Mouse (Mus musculus) intestine, embryonic 15.5 days (tissue): Measurements from ENCODE around the gene Slc25a43. TPM values are rescaled to one million over a fixed set of nuclear protein-coding genes. Genes with fewer than 3 reads are reported as not detected.
"Not testable (repeated sequence)": the region's sequence is repeated elsewhere in the genome, so short reads cannot be mapped to it uniquely, and the experiment has no call there.

Experiments used
- ATAC-seq: fragments of 200-750 bp; cut with Nextera tagmentation; 2 replicates; pipeline ENCODE4 v1.8.0; 2017; ENCODE audit warnings: moderate TSS enrichment, moderate library complexity
- H3K27ac ChIP-seq: fragments of 300-500 bp; sonication (generic); 2 replicates; pipeline ENCODE4 v1.5.1; 2015; ENCODE audit warnings: mild to moderate bottlenecking, inconsistent platforms
- H3K27me3 ChIP-seq: fragments of 300-500 bp; sonication (generic); replicated peaks from 2 replicates; pipeline ENCODE4 v1.6.1; 2015; ENCODE audit warnings: inconsistent platforms
- H3K36me3 ChIP-seq: fragments of 300-500 bp; sonication (generic); 2 replicates; pipeline ENCODE4 v1.6.1; 2015; ENCODE audit warnings: inconsistent platforms
- H3K4me1 ChIP-seq: fragments of 300-500 bp; sonication (generic); replicated peaks from 2 replicates; pipeline ENCODE4 v1.6.1; 2015; ENCODE audit warnings: inconsistent platforms
- H3K4me2 ChIP-seq: fragments of 300-500 bp; sonication (generic); replicated peaks from 2 replicates; pipeline ENCODE4 v1.6.1; 2015; ENCODE audit warnings: mild to moderate bottlenecking, inconsistent platforms
- H3K4me3 ChIP-seq: fragments of 300-500 bp; sonication (generic); replicated peaks from 2 replicates; pipeline ENCODE4 v1.5.1; 2015; ENCODE audit warnings: inconsistent platforms
- H3K9ac ChIP-seq: fragments of 300-500 bp; sonication (generic); 2 replicates; pipeline ENCODE4 v1.6.1; 2015; ENCODE audit warnings: inconsistent platforms
- H3K9me3 ChIP-seq: fragments of 300-500 bp; sonication (generic); 2 replicates; pipeline ENCODE4 v1.6.1; 2016; ENCODE audit warnings: inconsistent platforms
- WGBS: fragments of 180-500 bp; shearing (Covaris S2); methylation state at CpG from one replicate; pipeline ENCODE4 v1.1.7; 2015; 5-methylcytosine and 5-hydroxymethylcytosine counted together
- polyA plus RNA-seq: library from polyadenylated mRNA; unstranded; fragments of >200 nt; fragmentation: Nextera tagmentation; extraction: Ambion mirVana; gene quantifications from 2 replicates; pipeline ENCODE4 v1.2.1, GENCODE M21; 2015

Slc25a43 gene
- polyA plus RNA-seq, 1 experiment from 2014 or later, result 2.9 TPM

GRCm38 (mm10) chrX:36795424-36796162 lies 52.1 kb downstream of the Slc25a43 start, which contains the start of gene Slc25a5:
Gene Slc25a5 (plus strand): TSS chrX:36795651.
- H3K9ac ChIP-seq, result peak within 1 kb of the TSS; percentile 60
- H3K27ac ChIP-seq, result peak within 1 kb of the TSS; percentile 86
- H3K4me1 ChIP-seq, result no peaks in the 10 kb centered on the region
- peak within 1 kb of the TSS; percentile 44 for H3K4me3 ChIP-seq
- no peaks in the 10 kb centered on the region for H3K9me3 ChIP-seq
- peak; percentile 94 for ATAC-seq
- peak within 1 kb of the TSS; percentile 54 for H3K4me2 ChIP-seq
- H3K27me3 ChIP-seq, result no peaks in the 10 kb centered on the region
- no peaks in the 10 kb centered on the region for H3K36me3 ChIP-seq
- WGBS, result 23% methylated on average over 41 of the region's 41 CpGs

DNA sequence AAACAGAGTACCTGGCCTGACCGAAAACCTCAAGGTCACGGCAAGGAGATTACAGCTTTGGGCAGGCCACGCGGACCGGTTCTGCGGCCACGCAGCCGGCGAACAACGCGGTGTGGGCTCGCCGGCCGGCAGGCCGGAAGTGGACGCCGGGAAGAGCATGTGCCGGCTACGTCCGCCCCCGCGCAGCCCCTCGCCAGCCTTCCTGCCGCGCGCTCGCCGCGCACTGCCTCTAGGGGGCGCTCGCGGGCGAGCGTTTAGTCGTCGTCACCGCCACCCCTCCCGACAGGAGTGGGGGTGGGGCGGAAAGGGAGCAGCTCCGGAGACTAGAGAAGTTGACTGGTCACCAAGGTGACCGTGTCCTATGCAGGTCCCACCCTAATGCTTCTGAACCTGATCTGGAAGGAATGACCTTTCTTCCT lies 52.7 kb downstream of the Slc25a43 start:
- WGBS, result 18% methylated on average over 36 of the region's 41 CpGs
- no peaks in the 10 kb centered on the region for H3K4me1 ChIP-seq
- H3K4me3 ChIP-seq, result peak overlapping the region; percentile 44
- peak overlapping the region; percentile 60 for H3K9ac ChIP-seq
- no peaks in the 10 kb centered on the region for H3K27me3 ChIP-seq
- peak overlapping the region; percentile 86 for H3K27ac ChIP-seq
- H3K9me3 ChIP-seq, result no peaks in the 10 kb centered on the region
- H3K36me3 ChIP-seq, result no peaks in the 10 kb centered on the region
- ATAC-seq, result peak; percentile 82
- H3K4me2 ChIP-seq, result peak overlapping the region; percentile 54

DNA sequence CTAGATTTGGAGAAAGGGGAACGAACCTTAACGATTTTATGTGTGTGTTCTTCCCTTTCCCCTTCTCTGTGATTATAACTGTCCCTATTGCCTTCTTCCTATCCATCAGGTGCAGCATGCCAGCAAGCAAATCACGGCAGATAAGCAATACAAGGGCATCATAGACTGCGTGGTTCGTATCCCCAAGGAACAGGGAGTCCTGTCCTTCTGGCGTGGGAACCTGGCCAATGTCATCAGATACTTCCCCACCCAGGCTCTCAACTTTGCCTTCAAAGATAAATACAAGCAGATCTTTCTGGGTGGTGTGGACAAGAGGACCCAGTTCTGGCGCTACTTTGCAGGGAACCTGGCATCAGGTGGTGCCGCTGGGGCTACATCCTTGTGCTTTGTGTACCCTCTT lies 53.3 kb downstream of the Slc25a43 start:
- not testable (repeated sequence) for H3K27ac ChIP-seq, H3K36me3 ChIP-seq, H3K9me3 ChIP-seq, ATAC-seq, H3K27me3 ChIP-seq, H3K4me1 ChIP-seq, H3K9ac ChIP-seq
- Histone ChIP-seq H3K4me3 (peak overlapping the region; percentile 44), H3K4me2 (peak overlapping the region; percentile 54)
- 60% methylated on average over 8 of the region's 8 CpGs for WGBS

- WGBS, result 44% methylated on average over 6 of the region's 6 CpGs
- H3K4me2 ChIP-seq, result no peak overlapping the region
- no peak overlapping the region for H3K9ac ChIP-seq
- H3K36me3 ChIP-seq, result no peaks in the 10 kb centered on the region
- no peak overlapping the region for H3K27ac ChIP-seq
- no peaks in the 10 kb centered on the region for H3K27me3 ChIP-seq
- no peak overlapping the region for H3K4me3 ChIP-seq
- no peak for ATAC-seq
- no peaks in the 10 kb centered on the region for H3K9me3 ChIP-seq
- no peaks in the 10 kb centered on the region for H3K4me1 ChIP-seq
Observed at GRCm38 (mm10) chrX:36799131-36799879, 55.8 kb downstream of the Slc25a43 start.

GRCm38 (mm10) chrX:36803189-36803588 lies 59.7 kb downstream of the Slc25a43 start:
- no peak overlapping the region for H3K4me3 ChIP-seq
- H3K4me2 ChIP-seq, result no peak overlapping the region
- 69% methylated on average over 5 of the region's 5 CpGs for WGBS
- H3K27me3 ChIP-seq, result no peaks in the 10 kb centered on the region
- no peaks in the 10 kb centered on the region for H3K36me3 ChIP-seq
- no peak overlapping the region for H3K9ac ChIP-seq
- no peaks in the 10 kb centered on the region for H3K9me3 ChIP-seq
- ATAC-seq, result no peak
- H3K4me1 ChIP-seq, result no peaks in the 10 kb centered on the region
- H3K27ac ChIP-seq, result no peak overlapping the region

DNA sequence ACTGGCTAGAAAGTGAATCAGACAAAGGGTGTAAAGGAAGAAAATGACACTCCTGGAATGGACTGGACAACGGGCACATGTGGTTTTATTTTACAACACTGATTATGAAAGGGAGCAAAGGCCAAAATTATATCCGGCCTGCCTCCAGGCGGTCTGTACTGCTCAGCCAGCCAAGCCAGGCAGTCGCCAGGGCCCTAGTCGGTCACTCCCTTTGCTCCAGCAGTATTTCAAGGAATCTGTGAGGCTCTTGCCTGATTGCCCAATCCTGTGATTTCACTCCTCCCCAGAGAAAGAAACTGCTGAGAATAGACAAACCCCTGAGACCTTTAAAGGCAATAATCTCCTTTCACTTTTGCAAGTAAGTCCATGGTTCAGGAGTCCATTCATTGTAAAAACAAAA lies 60.7 kb downstream of the Slc25a43 start:
- Histone ChIP-seq H3K9me3 (no peaks in the 10 kb centered on the region), H3K9ac (no peak overlapping the region), H3K27me3 (no peaks in the 10 kb centered on the region), H3K4me2 (no peak overlapping the region), H3K4me1 (no peaks in the 10 kb centered on the region), H3K27ac (no peak overlapping the region), H3K4me3 (no peak overlapping the region), H3K36me3 (no peaks in the 10 kb centered on the region)
- ATAC-seq, result peak; percentile 56
- 56% methylated on average over 5 of the region's 5 CpGs for WGBS

DNA sequence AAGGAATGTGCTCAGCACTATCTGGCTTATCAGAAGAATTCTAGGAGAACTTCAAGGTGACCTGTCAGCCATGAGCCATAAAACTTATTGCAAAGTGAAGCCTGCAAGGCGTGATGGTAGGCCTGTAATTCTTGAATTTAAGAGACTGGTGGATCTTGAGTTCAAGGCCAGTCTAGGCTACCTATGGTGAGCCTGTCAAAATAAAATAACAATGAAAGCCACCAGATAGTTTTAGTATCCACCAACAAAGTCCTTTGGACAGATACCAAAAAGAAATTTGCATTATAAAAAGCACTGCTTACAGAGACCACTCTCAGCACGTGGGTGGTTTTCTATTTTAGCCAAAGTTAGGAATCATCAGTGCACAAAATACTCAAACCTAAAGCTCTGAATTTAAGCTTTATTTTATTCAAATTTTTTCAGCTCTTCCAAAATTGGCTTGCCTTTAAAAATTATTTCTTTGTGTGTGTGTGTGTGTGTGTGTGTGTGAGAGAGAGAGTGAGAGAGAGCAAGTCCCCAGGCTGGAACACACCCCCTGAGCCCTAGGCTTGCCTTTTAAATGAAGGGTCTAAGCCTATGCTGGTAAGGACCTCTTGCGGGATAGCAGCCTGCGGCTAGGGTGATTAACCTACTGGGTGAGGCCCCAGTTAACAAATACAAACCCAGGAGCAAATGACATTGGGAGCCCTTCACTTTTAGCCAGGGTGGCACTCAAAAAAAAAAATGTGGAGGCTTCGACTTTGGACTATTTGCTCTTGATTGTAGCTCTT lies 62.2 kb downstream of the Slc25a43 start:
- no peaks in the 10 kb centered on the region for H3K27me3 ChIP-seq
- H3K36me3 ChIP-seq, result no peaks in the 10 kb centered on the region
- no peak overlapping the region for H3K27ac ChIP-seq
- no peaks in the 10 kb centered on the region for H3K4me1 ChIP-seq
- no peak overlapping the region for H3K4me3 ChIP-seq
- H3K9me3 ChIP-seq, result no peaks in the 10 kb centered on the region
- no peak overlapping the region for H3K9ac ChIP-seq
- H3K4me2 ChIP-seq, result no peak overlapping the region
- no peak for ATAC-seq
- 58% methylated on average over 5 of the region's 5 CpGs for WGBS

- Histone ChIP-seq H3K4me1 (no peaks in the 10 kb centered on the region), H3K4me3 (peak overlapping the region; percentile 31), H3K9ac (no peak overlapping the region), H3K4me2 (peak overlapping the region; percentile 48), H3K27me3 (no peaks in the 10 kb centered on the region), H3K9me3 (no peaks in the 10 kb centered on the region), H3K27ac (peak overlapping the region; percentile 48), H3K36me3 (no peaks in the 10 kb centered on the region)
- WGBS, result 18% methylated on average over 45 of the region's 45 CpGs
- peak; percentile 92 for ATAC-seq
Observed at GRCm38 (mm10) chrX:36807360-36808317, 64.2 kb downstream of the Slc25a43 start.

DNA sequence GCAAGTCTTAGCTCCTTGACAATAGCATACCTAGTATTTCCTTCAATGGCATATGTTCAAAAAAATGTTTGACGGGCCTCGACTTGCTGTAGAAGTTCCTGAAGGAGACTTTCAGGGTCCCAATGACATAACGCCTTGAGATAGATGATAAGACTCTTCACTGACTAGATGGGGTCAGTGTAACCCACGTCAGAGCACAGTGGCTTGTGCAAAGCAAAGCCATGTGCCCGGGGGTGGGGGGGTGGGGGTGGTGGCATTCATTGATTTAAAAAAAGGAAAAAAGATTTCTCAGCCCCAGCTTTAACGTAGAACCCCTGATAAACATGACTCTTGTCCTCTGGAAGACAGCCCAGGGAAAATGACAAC lies 64.8 kb downstream of the Slc25a43 start:
- H3K27ac ChIP-seq, result peak overlapping the region; percentile 48; the same call in 1 of the 2 replicates
- no peaks in the 10 kb centered on the region for H3K4me1 ChIP-seq
- peak; percentile 21; the same call in 1 of the 2 replicates for ATAC-seq
- H3K9me3 ChIP-seq, result no peaks in the 10 kb centered on the region
- no peak overlapping the region for H3K9ac ChIP-seq
- peak overlapping the region; percentile 48 for H3K4me2 ChIP-seq
- H3K36me3 ChIP-seq, result no peaks in the 10 kb centered on the region
- H3K4me3 ChIP-seq, result peak overlapping the region; percentile 31
- no peaks in the 10 kb centered on the region for H3K27me3 ChIP-seq
- WGBS, result 60% methylated on average over 6 of the region's 6 CpGs

DNA sequence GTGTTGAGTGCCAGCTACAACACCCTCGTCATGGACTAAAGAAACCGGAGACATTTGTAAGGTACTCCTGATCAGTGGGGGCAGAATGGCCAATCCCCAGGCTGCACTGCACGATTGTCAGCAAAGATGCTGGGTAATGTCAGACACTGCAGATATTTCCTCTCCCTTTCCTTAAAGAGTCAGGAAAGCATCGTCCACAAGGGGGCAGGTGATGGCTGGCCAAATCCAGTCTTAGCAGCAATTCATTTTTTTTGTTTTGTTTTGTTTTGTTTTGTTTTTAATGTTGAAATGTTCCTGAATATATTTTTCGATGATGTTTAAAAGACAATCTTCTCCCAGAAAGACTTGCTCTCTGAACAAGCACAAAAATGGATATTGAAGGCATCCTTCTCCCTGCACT lies 67.9 kb downstream of the Slc25a43 start:
- ATAC-seq, result no peak
- Histone ChIP-seq H3K9ac (no peak overlapping the region), H3K36me3 (no peaks in the 10 kb centered on the region), H3K9me3 (no peaks in the 10 kb centered on the region), H3K4me1 (no peaks in the 10 kb centered on the region), H3K27me3 (no peaks in the 10 kb centered on the region), H3K4me3 (no peak overlapping the region), H3K4me2 (no peak overlapping the region), H3K27ac (no peak overlapping the region)
- WGBS, result 51% methylated on average over 5 of the region's 5 CpGs

- 0 out of 2 replicates have a peak, but pooled peaks have one; percentile 21 for ATAC-seq
- no peak overlapping the region for H3K4me3 ChIP-seq
- H3K4me1 ChIP-seq, result no peaks in the 10 kb centered on the region
- H3K9ac ChIP-seq, result no peak overlapping the region
- WGBS, result 76% methylated on average over 8 of the region's 8 CpGs
- no peaks in the 10 kb centered on the region for H3K36me3 ChIP-seq
- no peaks in the 10 kb centered on the region for H3K9me3 ChIP-seq
- no peak overlapping the region for H3K27ac ChIP-seq
- H3K27me3 ChIP-seq, result no peaks in the 10 kb centered on the region
- no peak overlapping the region for H3K4me2 ChIP-seq
Observed at GRCm38 (mm10) chrX:36814161-36814836, 70.8 kb downstream of the Slc25a43 start.
